Mouse (Mus musculus) embryo, embryonic 11.5 days (tissue): Measurements from ENCODE around the gene Ackr1.
"Not testable (repeated sequence)": the region's sequence is repeated elsewhere in the genome, so short reads cannot be mapped to it uniquely, and the experiment has no call there.

Source experiments
- DNase-seq: peaks from one replicate; pipeline ENCODE4 v3.0.0-alpha.2; 2012; ENCODE audit warnings: low read depth, low spot score

Ackr1 gene

GRCm38 (mm10) chr1:173349192-173349591, 15.6 kb upstream of the Ackr1 start:
- DNase-seq: no peak

- DNase-seq: no peak
Observed at GRCm38 (mm10) chr1:173348527-173348926, 15.0 kb upstream of the Ackr1 start.

GRCm38 (mm10) chr1:173345112-173345511, 11.6 kb upstream of the Ackr1 start:
- no peak for DNase-seq

GRCm38 (mm10) chr1:173343934-173344333, 10.4 kb upstream of the Ackr1 start:
- DNase-seq: no peak

GRCm38 (mm10) chr1:173342425-173342824, 8.9 kb upstream of the Ackr1 start:
- DNase-seq: no peak

- no peak for DNase-seq
Observed at GRCm38 (mm10) chr1:173339543-173339942, 6.0 kb upstream of the Ackr1 start.

DNA sequence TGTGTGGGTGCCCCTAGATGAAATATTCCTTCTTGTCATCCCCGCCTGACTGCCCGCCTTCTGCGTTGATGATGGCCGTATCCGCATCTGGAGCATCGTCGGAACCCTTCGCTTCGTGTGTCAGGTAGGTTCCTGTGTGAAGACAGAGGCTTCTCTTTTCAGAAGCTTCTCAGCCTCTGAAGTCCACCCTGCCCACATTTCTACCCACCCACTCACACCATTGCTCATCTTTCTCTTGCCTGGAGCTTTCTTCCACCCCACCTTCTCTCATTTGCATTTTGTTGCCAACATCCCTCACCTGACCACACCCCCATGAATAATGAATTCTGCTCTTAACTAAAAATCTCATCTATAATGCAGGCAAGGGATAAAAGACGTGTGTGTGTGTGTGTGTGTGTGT, 3.5 kb upstream of the Ackr1 start:
- no peak for DNase-seq

DNA sequence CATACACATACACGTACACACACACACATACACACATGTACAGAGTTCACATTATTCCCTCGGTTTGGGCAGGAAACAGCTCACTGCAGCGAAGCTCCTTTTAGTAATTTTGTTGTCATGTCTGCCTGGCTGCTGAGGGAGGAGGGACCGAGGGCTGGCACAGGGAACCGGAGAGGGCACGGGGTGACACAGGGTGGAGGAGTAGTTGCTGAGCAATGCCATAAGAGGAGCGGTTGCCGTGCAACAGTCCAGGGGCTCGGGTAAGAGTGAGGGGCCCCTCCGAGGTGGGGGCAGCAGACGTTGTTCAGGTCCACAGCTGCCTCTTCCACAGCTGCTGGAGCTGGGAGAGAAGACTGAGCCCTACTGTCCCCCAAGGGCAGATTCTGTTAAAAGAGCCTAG, 2.4 kb upstream of the Ackr1 start:
- no peak for DNase-seq

DNA sequence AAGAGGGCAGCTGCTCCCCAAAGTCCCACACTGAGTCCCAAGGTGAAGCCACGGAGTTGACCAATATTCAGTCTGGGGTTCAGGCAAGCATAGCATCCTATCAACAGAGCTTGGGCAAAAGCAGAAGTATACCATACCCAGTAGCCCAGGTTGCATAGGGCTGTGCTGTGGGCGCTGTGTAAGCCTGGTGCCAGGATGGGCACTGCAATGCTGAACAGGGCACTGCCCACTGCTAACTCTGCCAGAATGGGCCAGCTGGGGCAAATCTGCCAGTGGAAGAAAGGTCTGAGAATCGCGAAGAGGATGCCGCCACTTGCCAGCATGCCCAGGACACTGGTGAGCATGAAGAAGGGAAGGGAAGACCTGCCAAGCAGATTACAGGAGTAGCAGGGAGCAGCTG, 1.1 kb downstream of the Ackr1 start:
- DNase-seq: no peak

DNA sequence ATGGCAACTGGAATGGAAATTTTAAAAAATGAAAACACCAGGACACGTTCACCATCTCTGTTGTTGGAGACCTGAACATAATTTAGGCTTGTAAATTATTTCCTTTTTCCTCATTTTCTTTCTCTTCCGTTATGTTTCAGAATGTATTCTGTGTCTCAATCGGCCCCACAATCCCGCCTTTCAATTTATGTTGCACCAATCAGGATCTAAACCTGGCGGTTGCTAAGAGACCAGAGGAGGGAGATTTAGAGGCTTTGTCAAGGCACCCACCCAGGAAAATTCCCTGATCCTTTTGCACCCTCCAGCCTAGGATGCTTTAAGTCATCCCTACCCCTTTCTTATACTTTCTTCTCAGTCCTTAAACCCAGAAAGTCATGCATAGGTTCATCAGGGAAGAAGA, 3.8 kb downstream of the Ackr1 start:
- DNase-seq: no peak

DNA sequence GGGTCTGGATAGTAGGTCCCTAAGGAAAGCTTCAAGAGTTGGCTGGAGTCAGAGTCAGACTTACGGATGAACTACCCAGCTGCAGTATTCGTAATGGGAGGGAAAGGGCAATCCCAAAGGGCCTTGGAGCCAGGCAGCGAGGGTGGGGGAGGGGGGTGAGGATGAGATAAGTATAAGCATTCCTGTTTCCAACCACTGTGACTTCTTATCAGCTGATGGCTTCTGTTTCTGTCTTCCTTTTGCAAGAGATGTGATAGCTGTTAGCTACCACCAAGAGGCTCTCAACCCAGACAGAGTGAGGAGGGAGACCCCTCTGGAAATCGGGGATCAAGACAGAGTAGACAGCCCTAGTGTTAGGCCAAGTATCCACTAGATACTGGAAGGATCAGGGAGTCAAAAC, 4.4 kb downstream of the Ackr1 start:
- DNase-seq: no peak

DNA sequence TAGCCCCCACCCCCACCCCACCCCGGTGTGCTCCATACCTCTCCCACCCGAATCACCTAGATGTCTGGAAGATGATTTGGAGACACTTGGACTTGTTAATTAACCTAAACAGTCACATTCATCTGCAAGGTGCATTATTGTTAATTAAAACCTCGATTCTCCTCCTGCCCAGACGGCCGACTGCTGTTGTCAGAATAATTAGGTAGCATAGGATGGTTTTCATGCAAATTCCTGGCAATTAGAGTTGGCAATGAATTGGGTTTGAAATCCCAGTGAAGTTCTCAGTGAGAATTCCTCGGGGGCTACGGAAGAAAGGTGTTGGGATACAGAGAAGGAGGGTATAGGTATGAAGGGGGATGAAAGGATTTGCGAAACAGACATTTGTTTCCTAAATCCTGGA, 5.1 kb downstream of the Ackr1 start:
- no peak for DNase-seq

GRCm38 (mm10) chr1:173326552-173326951, 7.0 kb downstream of the Ackr1 start:
- DNase-seq: no peak

- DNase-seq: no peak
Observed at GRCm38 (mm10) chr1:173325395-173325794, 8.2 kb downstream of the Ackr1 start.

DNA sequence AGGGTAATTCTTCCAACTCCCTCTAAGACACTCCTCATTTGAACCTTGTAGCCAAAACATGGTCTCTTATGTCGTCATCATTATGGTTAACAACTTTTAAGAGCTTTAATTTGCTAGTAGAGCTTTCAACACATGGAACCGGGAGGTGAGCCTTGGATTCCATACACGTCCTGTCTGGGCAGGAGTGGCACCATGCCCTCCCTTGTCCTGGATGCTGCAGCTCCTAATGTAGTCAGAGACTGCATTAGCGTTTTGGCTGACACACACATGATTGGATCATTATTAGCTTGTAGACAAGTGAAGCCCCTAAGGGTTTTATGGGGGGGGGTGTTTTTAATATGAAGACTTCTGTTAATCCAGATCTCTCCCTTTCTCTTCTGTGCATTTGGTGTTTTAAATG, 8.6 kb downstream of the Ackr1 start:
- no peak for DNase-seq

DNA sequence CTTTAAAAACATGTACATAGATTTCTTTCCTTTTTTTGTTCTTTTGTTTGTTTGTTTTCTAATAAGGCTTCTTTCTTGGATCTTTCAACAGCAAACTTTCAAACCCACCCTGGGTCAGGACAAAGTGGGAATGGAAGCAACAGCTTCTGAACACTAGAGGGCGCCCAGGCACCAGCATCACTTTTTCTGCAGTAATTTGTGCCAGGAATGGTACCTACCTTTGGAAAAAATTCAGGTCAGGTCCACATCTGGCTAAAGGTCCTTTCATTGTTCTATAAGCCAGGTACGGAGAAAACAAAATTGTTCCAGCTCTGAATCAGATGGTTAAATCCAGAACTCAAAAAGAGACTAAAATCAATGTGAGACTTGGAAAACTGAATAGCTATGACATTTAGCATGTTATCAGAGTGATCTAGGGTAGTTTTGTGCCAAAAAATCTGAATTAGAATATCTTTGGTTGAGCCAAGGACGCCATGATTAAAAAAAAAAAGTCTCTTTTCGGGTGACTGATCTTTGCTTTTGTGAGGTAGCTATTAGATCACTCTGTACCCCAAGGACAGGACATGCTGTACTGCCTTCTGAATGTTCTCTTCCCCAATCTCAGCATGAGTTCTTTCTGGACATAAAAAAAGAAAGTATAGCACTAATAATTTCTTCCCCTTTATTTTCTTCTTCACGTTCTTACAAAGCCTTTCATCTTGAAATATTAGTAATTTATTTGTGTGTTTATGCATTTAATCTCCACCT, 9.5 kb downstream of the Ackr1 start:
- peak; percentile 26 for DNase-seq

GRCm38 (mm10) chr1:173322249-173322627, 11.3 kb downstream of the Ackr1 start:
- DNase-seq: no peak

GRCm38 (mm10) chr1:173321593-173322248, 11.8 kb downstream of the Ackr1 start:
- DNase-seq: no peak

GRCm38 (mm10) chr1:173317925-173318477, 15.5 kb downstream of the Ackr1 start:
- DNase-seq: no peak

DNA sequence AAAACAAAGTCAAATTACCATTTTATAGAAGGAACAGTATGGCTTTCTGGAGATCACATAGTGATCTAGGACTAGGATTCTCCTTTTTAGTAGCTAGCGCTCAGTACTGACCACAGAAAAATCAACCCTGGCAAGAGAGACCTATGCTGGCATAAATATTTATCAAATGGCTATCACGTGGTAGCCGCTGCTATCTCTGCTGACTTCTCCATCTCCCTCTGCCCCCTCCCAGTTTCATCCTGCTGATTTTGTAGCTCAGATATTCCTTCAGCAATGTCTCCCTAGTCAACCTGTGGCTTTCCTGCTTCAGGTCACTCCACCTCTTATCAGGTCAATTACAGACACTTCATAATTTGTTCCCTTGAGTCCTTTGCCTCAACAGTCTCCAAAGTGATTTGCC, 17.8 kb downstream of the Ackr1 start:
- DNase-seq: no peak

- DNase-seq: not testable (repeated sequence)
Observed at GRCm38 (mm10) chr1:173313535-173314050, 20.0 kb downstream of the Ackr1 start.

DNA sequence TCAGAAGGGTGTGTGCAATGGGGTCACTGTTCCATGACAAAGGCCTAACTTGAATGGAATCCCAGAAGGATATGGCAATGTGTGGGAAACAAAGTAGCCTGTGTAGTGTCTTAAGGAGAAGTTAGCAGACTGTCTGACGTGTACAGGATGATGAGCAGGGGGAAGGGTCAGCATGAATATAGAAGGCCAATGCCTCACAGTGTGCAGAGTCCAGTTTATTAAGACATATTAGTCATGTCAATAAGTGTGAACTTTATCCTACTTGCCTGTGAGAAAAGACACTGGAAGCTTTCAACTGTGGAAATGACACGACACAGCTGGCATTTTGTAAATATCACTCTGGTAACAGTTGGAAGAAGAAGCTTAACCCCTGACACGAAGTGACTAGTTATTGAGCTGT, 30.8 kb downstream of the Ackr1 start:
- DNase-seq: not testable (repeated sequence)
